Mouse (Mus musculus) liver, embryonic 16.5 days (tissue): ENCODE measurements at regions not wholly inside any gene's neighbourhood (a gene's known extent, or its start where the extent isn't known, plus 50 kb on each side); places are given as distances from the start of the nearest gene placed in this dataset.

Experiments
- ATAC-seq: fragments of 200-750 bp; cut with Nextera tagmentation; 2 replicates; pipeline ENCODE4 v1.8.0; 2017; ENCODE audit warnings: low read depth, mild to moderate bottlenecking, moderate number of reproducible peaks, moderate library complexity
- H3K27ac ChIP-seq: fragments of 300-500 bp; sonication (generic); 2 replicates; pipeline ENCODE4 v1.5.1; 2014; ENCODE audit warnings: mild to moderate bottlenecking, low read length
- H3K27me3 ChIP-seq: fragments of 300-500 bp; sonication (generic); 2 replicates; pipeline ENCODE4 v1.6.1; 2014; ENCODE audit warnings: low read depth, low read length, mixed read lengths; ENCODE audit not compliant: control insufficient read depth, insufficient read depth
- H3K36me3 ChIP-seq: fragments of 300-500 bp; sonication (generic); 2 replicates; pipeline ENCODE4 v1.6.1; 2014; ENCODE audit warnings: mild to moderate bottlenecking; ENCODE audit not compliant: control insufficient read depth, insufficient read depth
- H3K4me1 ChIP-seq: fragments of 300-500 bp; sonication (generic); 2 replicates; pipeline ENCODE4 v1.6.1; 2014; ENCODE audit warnings: low read depth, low read length, mixed read lengths; ENCODE audit not compliant: control insufficient read depth
- H3K4me2 ChIP-seq: fragments of 300-500 bp; sonication (generic); 2 replicates; pipeline ENCODE4 v1.6.1; 2014; ENCODE audit warnings: low read depth, low read length, mixed read lengths
- H3K4me3 ChIP-seq: fragments of 300-500 bp; sonication (generic); 2 replicates; pipeline ENCODE4 v1.5.1; 2014; ENCODE audit warnings: low read depth, mild to moderate bottlenecking, low read length
- H3K9ac ChIP-seq: fragments of 300-500 bp; sonication (generic); 2 replicates; pipeline ENCODE4 v1.6.1; 2014; ENCODE audit warnings: low read depth, low read length
- H3K9me3 ChIP-seq: fragments of 300-500 bp; sonication (generic); replicated peaks from 2 replicates; pipeline ENCODE4 v1.6.1; 2016; ENCODE audit warnings: low read length; ENCODE audit not compliant: control insufficient read depth
- WGBS: fragments of 180-500 bp; shearing (Covaris S2); extraction: QIAGEN DNeasy Blood & Tissue Kit; methylation state at CpG from one replicate; pipeline ENCODE4 v1.1.7; 2014; ENCODE audit not compliant: insufficient replicate concordance; 5-methylcytosine and 5-hydroxymethylcytosine counted together

DNA sequence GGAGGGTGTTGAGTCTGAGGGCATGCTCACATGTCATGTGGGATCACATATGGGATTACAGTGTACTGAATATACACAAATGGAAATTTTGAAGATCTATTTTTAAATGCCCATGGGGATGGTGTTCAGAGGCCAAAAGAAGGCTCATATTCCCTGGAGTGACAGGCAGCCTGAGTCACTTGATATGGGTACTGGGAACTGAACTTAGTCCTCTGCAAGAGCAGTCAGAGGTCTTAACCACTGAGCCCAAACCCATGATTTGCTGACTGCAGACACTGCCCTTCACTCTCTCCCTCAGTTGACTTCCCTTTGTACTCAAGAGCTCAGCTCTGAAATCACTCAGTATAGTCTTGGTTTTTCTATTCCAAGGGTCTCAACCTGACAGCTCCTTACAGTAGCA is 432.3 kb downstream of the Cdh26 start:
- Histone ChIP-seq H3K9ac (no peak overlapping the region), H3K9me3 (no peaks in the 10 kb centered on the region), H3K4me2 (no peak overlapping the region), H3K27me3 (no peaks in the 10 kb centered on the region), H3K4me1 (no peaks in the 10 kb centered on the region), H3K27ac (no peak overlapping the region), H3K36me3 (no peaks in the 10 kb centered on the region), H3K4me3 (no peak overlapping the region)
- ATAC-seq = no peak

DNA sequence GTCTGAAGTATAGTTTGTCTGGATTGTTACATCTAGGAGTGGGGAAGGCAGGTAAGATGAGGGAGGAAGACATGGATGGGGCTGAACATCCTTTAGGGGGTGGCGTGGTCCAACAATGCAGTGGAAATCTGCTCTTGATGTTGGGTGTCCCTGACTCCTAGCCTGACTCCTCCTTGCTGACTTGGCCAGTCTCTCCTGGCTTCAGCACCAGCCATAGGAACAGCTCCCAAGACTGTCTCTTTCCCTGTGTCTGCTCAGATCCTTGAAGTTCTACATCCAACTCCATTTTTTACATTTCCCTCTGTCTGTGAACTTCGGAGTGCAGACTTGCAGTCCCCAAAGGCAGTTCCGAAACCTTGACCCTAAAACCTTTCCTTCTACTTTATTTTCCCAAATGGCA is 436.8 kb downstream of the Cdh26 start:
- WGBS = 51% methylated on average over 3 of the region's 3 CpGs
- no peak overlapping the region for H3K4me2 ChIP-seq
- no peaks in the 10 kb centered on the region for H3K9me3 ChIP-seq
- no peaks in the 10 kb centered on the region for H3K27me3 ChIP-seq
- H3K27ac ChIP-seq = no peak overlapping the region
- ATAC-seq = no peak
- no peak overlapping the region for H3K4me3 ChIP-seq
- no peak overlapping the region for H3K9ac ChIP-seq
- H3K4me1 ChIP-seq = no peaks in the 10 kb centered on the region
- no peaks in the 10 kb centered on the region for H3K36me3 ChIP-seq

- H3K9ac ChIP-seq = no peak overlapping the region
- H3K4me3 ChIP-seq = no peak overlapping the region
- 0 out of 2 replicates have a peak, but pooled peaks have one; percentile 9 for ATAC-seq
- no peak overlapping the region for H3K27ac ChIP-seq
- WGBS = 30% methylated on average over 3 of the region's 3 CpGs
- H3K9me3 ChIP-seq = no peaks in the 10 kb centered on the region; the same call in 1 of the 2 replicates
- H3K36me3 ChIP-seq = no peaks in the 10 kb centered on the region
- no peaks in the 10 kb centered on the region for H3K27me3 ChIP-seq
- H3K4me1 ChIP-seq = no peaks in the 10 kb centered on the region
- H3K4me2 ChIP-seq = no peak overlapping the region
Observed at GRCm38 (mm10) chr2:178869160-178869559, 438.8 kb downstream of the Cdh26 start.

GRCm38 (mm10) chr2:178878436-178878835 is 448.1 kb downstream of the Cdh26 start:
- Histone ChIP-seq H3K36me3 (no peaks in the 10 kb centered on the region), H3K4me2 (no peak overlapping the region), H3K27ac (no peak overlapping the region), H3K4me3 (no peak overlapping the region), H3K4me1 (no peaks in the 10 kb centered on the region), H3K27me3 (no peaks in the 10 kb centered on the region), H3K9ac (no peak overlapping the region), H3K9me3 (no peaks in the 10 kb centered on the region; the same call in 1 of the 2 replicates)
- ATAC-seq = no peak
- 77% methylated on average over 12 of the region's 12 CpGs for WGBS

DNA sequence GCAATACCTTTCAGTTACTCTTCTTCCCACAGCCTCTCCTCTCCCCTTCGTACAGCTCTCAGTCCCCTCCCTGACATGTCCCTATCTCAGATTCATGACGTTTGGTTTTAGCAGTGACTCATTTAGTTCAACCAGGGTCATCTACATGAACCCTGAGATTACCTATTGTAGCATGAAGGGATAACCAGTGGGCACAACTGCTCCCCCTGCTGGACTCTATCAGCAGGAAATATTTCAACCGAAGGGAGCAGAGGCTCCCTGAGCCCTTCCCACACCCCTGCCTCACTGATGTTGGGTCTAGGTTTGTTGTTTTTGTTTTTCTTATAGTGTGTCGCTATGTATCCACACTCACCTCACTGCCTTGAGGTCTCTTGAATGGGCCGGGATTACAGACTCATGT is 455.4 kb downstream of the Cdh26 start:
- no peak overlapping the region for H3K4me2 ChIP-seq
- no peak overlapping the region for H3K9ac ChIP-seq
- no peak for ATAC-seq
- H3K4me3 ChIP-seq = no peak overlapping the region
- H3K27ac ChIP-seq = no peak overlapping the region
- no peaks in the 10 kb centered on the region for H3K36me3 ChIP-seq
- H3K27me3 ChIP-seq = no peaks in the 10 kb centered on the region
- 44% methylated on average over 5 of the region's 5 CpGs for WGBS
- no peaks in the 10 kb centered on the region for H3K4me1 ChIP-seq
- no peaks in the 10 kb centered on the region for H3K9me3 ChIP-seq

- H3K4me2 ChIP-seq = no peak overlapping the region
- H3K4me1 ChIP-seq = no peaks in the 10 kb centered on the region
- WGBS = 47% methylated on average over 6 of the region's 6 CpGs
- H3K36me3 ChIP-seq = no peaks in the 10 kb centered on the region
- no peak overlapping the region for H3K27ac ChIP-seq
- no peak overlapping the region for H3K9ac ChIP-seq
- H3K9me3 ChIP-seq = no peaks in the 10 kb centered on the region
- no peak for ATAC-seq
- H3K4me3 ChIP-seq = no peak overlapping the region
- H3K27me3 ChIP-seq = no peaks in the 10 kb centered on the region
Observed at GRCm38 (mm10) chr2:178888704-178889103, 458.4 kb downstream of the Cdh26 start.

GRCm38 (mm10) chr2:178902397-178902796 is 472.1 kb downstream of the Cdh26 start:
- no peak overlapping the region for H3K4me2 ChIP-seq
- H3K36me3 ChIP-seq = no peaks in the 10 kb centered on the region
- no peak overlapping the region for H3K9ac ChIP-seq
- ATAC-seq = no peak
- no peak overlapping the region for H3K4me3 ChIP-seq
- no peak overlapping the region for H3K27ac ChIP-seq
- H3K4me1 ChIP-seq = no peaks in the 10 kb centered on the region
- 56% methylated on average over 5 of the region's 5 CpGs for WGBS
- H3K9me3 ChIP-seq = no peaks in the 10 kb centered on the region
- no peaks in the 10 kb centered on the region for H3K27me3 ChIP-seq

DNA sequence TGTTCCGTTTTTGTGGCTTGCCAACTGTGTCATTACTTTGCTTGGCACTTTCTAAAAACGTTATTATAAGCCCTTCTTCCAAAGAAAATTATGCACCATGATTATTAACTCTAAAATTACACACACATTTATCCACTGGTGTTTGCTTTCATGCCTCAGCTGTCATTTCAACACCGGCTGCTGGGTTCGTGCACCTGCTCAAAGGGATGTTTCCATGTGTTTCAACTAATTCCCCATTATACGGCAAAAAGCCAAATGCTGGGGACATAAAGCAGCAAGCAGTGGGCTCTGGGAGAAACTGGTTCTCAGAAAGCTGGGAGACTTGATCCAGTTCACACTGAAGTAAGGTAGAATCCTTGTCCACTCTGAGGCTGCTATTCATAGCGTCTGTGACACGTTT is 479.0 kb downstream of the Cdh26 start:
- no peaks in the 10 kb centered on the region for H3K27me3 ChIP-seq
- no peaks in the 10 kb centered on the region for H3K4me1 ChIP-seq
- no peak overlapping the region for H3K4me3 ChIP-seq
- no peaks in the 10 kb centered on the region for H3K36me3 ChIP-seq
- WGBS = 55% methylated on average over 7 of the region's 7 CpGs
- no peak overlapping the region for H3K9ac ChIP-seq
- no peaks in the 10 kb centered on the region for H3K9me3 ChIP-seq
- no peak overlapping the region for H3K4me2 ChIP-seq
- ATAC-seq = no peak
- H3K27ac ChIP-seq = no peak overlapping the region

DNA sequence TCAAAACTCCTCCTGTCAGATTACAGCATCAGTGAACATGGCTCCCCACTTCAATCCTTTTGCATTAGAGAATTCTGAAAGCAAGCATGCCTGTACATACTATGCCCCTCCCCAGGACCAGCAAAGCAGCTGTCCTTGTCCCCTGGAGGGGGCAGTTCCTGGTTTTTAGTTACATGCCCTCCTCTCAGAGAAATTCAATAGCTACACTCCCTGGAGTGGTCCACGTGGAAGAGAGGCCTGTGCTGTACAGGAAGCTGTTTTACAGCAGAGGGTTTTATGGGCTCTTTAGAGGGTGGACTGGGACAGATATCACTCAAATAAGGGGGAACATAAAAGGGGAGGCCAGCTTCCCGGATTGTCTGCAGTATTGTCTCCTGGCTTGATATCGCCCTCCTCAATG is 481.3 kb downstream of the Cdh26 start:
- 46% methylated on average over 3 of the region's 3 CpGs for WGBS
- Histone ChIP-seq H3K9ac (no peak overlapping the region), H3K4me3 (no peak overlapping the region)

More for the DNA sequence above, 481.3 kb downstream of the Cdh26 start:
- Histone ChIP-seq H3K27ac (no peak overlapping the region), H3K36me3 (no peaks in the 10 kb centered on the region), H3K9me3 (no peaks in the 10 kb centered on the region), H3K4me1 (no peaks in the 10 kb centered on the region), H3K27me3 (no peaks in the 10 kb centered on the region), H3K4me2 (no peak overlapping the region)
- ATAC-seq = no peak
